Mouse (Mus musculus) embryonic facial prominence, embryonic 15.5 days (tissue): ENCODE results near the gene Eif2a. TPM values are rescaled to one million over a fixed set of nuclear protein-coding genes. Genes with fewer than 3 reads are reported as not detected.

Experiments
- ATAC-seq: fragments of 200-750 bp; cut with Nextera tagmentation; 2 replicates; pipeline ENCODE4 v1.8.0; 2017; ENCODE audit warnings: low read depth, moderate TSS enrichment; ENCODE audit not compliant: insufficient number of reproducible peaks, low FRiP score, low TSS enrichment
- H3K27ac ChIP-seq: fragments of 300-500 bp; sonication (generic); replicated peaks from 2 replicates; pipeline ENCODE4 v1.5.1; 2015; ENCODE audit warnings: mild to moderate bottlenecking, inconsistent platforms
- H3K27me3 ChIP-seq: fragments of 300-500 bp; sonication (generic); 2 replicates; pipeline ENCODE4 v1.6.1; 2015; ENCODE audit warnings: inconsistent platforms
- H3K36me3 ChIP-seq: fragments of 300-500 bp; sonication (generic); 2 replicates; pipeline ENCODE4 v1.6.1; 2015; ENCODE audit warnings: mild to moderate bottlenecking, inconsistent platforms
- H3K4me1 ChIP-seq: fragments of 300-500 bp; sonication (generic); 2 replicates; pipeline ENCODE4 v1.6.1; 2015; ENCODE audit warnings: inconsistent platforms
- H3K4me2 ChIP-seq: fragments of 300-500 bp; sonication (generic); replicated peaks from 2 replicates; pipeline ENCODE4 v1.6.1; 2015; ENCODE audit warnings: mild to moderate bottlenecking, inconsistent platforms
- H3K4me3 ChIP-seq: fragments of 300-500 bp; sonication (generic); replicated peaks from 2 replicates; pipeline ENCODE4 v1.5.1; 2015; ENCODE audit warnings: mild to moderate bottlenecking, inconsistent platforms
- H3K9ac ChIP-seq: fragments of 300-500 bp; sonication (generic); 2 replicates; pipeline ENCODE4 v1.6.1; 2015; ENCODE audit warnings: inconsistent platforms
- H3K9me3 ChIP-seq: fragments of 300-500 bp; sonication (generic); replicated peaks from 2 replicates; pipeline ENCODE4 v1.6.1; 2016; ENCODE audit warnings: inconsistent platforms
- WGBS: fragments of 180-500 bp; shearing (Covaris S2); methylation state at CpG from one replicate; pipeline ENCODE4 v1.1.7; 2015; 5-methylcytosine and 5-hydroxymethylcytosine counted together
- polyA plus RNA-seq: library from polyadenylated mRNA; unstranded; fragments of >200 nt; fragmentation: Nextera tagmentation; extraction: Ambion mirVana; gene quantifications from 2 replicates; pipeline ENCODE4 v1.2.1, GENCODE M21; 2015

The Eif2a gene
- polyA plus RNA-seq, 1 experiment from 2014 or later: 47.9 TPM

GRCm38 (mm10) chr3:58508020-58508750 lies 17.4 kb upstream of the Eif2a start:
- ATAC-seq: no peak
- Histone ChIP-seq H3K9ac (no peak overlapping the region), H3K4me1 (no peaks in the 10 kb centered on the region), H3K27me3 (no peaks in the 10 kb centered on the region), H3K4me2 (no peak overlapping the region), H3K4me3 (no peak overlapping the region), H3K27ac (no peak overlapping the region), H3K9me3 (no peaks in the 10 kb centered on the region), H3K36me3 (no peaks in the 10 kb centered on the region)
- WGBS: 77% methylated on average over 7 of the region's 7 CpGs

DNA sequence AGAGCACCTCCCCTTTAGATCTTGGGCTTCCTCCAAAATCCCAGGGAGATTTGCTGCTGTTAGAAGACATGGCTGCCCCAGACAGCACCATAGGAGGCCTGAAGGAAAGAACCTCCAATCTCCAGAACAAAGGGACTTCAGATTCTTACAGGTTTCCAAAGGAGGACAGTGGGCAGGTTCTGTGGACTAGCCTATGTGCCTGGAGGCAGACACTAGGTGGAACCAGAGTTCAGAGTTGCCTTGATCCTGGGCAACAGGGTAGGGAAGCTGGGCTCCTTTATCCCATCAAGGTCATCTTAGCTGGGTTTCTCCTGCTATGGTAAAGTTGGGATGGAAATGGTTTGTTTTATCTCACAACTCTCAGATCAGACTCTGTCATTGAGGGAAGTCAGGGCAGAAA lies 14.0 kb upstream of the Eif2a start:
- no peak overlapping the region for H3K4me2 ChIP-seq
- no peak overlapping the region for H3K9ac ChIP-seq
- no peak for ATAC-seq
- no peaks in the 10 kb centered on the region for H3K4me1 ChIP-seq
- no peak overlapping the region for H3K4me3 ChIP-seq
- H3K27me3 ChIP-seq: no peaks in the 10 kb centered on the region
- no peaks in the 10 kb centered on the region for H3K36me3 ChIP-seq
- no peaks in the 10 kb centered on the region for H3K9me3 ChIP-seq
- no peak overlapping the region for H3K27ac ChIP-seq

GRCm38 (mm10) chr3:58512740-58513139 lies 12.9 kb upstream of the Eif2a start:
- Histone ChIP-seq H3K9ac (no peak overlapping the region), H3K4me3 (no peak overlapping the region), H3K27ac (no peak overlapping the region), H3K36me3 (no peaks in the 10 kb centered on the region), H3K4me1 (no peaks in the 10 kb centered on the region), H3K4me2 (no peak overlapping the region), H3K27me3 (no peaks in the 10 kb centered on the region), H3K9me3 (no peaks in the 10 kb centered on the region)
- no peak for ATAC-seq
- 66% methylated on average over 3 of the region's 3 CpGs for WGBS

GRCm38 (mm10) chr3:58513483-58513882 lies 12.1 kb upstream of the Eif2a start:
- H3K9ac ChIP-seq: no peak overlapping the region
- H3K27me3 ChIP-seq: no peaks in the 10 kb centered on the region
- H3K4me3 ChIP-seq: no peak overlapping the region
- H3K4me1 ChIP-seq: no peaks in the 10 kb centered on the region
- H3K36me3 ChIP-seq: no peaks in the 10 kb centered on the region
- no peak overlapping the region for H3K4me2 ChIP-seq
- no peak overlapping the region for H3K27ac ChIP-seq
- no peaks in the 10 kb centered on the region for H3K9me3 ChIP-seq
- 84% methylated on average over 4 of the region's 4 CpGs for WGBS
- no peak for ATAC-seq

DNA sequence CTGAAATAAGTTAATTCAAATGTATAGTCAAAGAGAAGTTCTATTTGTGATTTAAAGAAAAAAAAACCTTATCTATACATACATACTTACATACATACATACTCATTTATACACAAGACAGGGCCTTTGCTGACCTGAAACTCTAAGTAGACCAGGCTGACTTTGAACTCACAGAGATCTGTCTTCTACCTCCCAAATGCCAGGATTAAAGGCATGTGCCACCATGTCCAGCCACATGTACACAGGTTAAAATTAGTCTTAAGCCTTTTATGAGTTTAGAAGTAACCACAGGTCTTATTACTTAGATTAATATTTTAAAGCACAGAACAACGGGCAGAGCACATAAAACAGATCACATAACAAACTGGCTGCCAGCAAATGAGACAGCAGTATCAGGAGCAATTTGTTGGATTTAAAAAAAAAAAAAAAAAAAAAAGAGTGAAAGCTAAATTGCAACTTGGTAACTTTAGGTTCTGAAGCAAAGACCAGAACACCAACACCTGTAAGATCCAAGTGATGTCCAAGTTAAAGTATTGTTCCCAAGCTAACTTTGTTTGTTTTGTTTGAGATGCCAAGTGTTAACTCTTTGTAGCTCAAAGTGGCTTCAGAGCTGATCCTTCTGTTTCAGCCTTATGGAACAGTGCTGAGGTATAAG lies 9.5 kb upstream of the Eif2a start:
- H3K27ac ChIP-seq: no peak overlapping the region
- H3K36me3 ChIP-seq: 0 out of 2 replicates have a peak, but pooled peaks cover 4% of the 10 kb centered on the region
- H3K4me1 ChIP-seq: no peaks in the 10 kb centered on the region
- H3K9me3 ChIP-seq: no peaks in the 10 kb centered on the region
- H3K4me2 ChIP-seq: no peak overlapping the region
- no peak for ATAC-seq
- H3K27me3 ChIP-seq: no peaks in the 10 kb centered on the region
- 46% methylated on average over 1 of the region's 1 CpGs for WGBS
- H3K9ac ChIP-seq: no peak overlapping the region
- no peak overlapping the region for H3K4me3 ChIP-seq

- Histone ChIP-seq H3K4me2 (no peak overlapping the region), H3K27ac (no peak overlapping the region), H3K27me3 (no peaks in the 10 kb centered on the region), H3K9me3 (no peaks in the 10 kb centered on the region), H3K9ac (no peak overlapping the region), H3K4me1 (no peaks in the 10 kb centered on the region), H3K36me3 (peaks cover 8% of the 10 kb centered on the region; the same call in 1 of the 2 replicates), H3K4me3 (no peak overlapping the region)
- ATAC-seq: no peak
- WGBS: 58% methylated on average over 7 of the region's 7 CpGs
These were observed 9.0 kb upstream of the Eif2a start for GRCm38 (mm10) chr3:58516602-58516976.

DNA sequence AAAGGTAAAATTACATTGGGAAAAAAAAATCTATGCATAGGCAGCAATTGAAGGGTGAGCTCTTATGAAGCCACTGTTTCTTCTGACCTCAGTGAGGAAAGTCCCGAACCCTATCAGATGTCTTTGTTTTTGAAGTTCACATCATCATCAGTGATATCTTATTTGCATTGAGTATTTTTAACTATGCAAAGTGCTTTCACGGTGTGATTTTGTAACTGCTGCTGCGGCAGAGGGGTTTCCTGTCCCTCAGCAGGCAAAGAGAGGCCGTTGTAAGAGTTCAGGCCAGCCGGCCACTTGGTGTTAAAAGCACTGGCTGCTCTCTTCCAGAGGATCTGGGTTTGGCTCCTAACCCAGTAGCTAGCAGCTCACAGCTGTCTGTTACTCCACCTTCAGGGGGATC lies 8.4 kb upstream of the Eif2a start:
- H3K9me3 ChIP-seq: no peaks in the 10 kb centered on the region
- H3K4me2 ChIP-seq: no peak overlapping the region
- no peaks in the 10 kb centered on the region for H3K27me3 ChIP-seq
- H3K9ac ChIP-seq: no peak overlapping the region
- H3K4me3 ChIP-seq: no peak overlapping the region
- no peak for ATAC-seq
- H3K4me1 ChIP-seq: no peaks in the 10 kb centered on the region
- peaks cover 11% of the 10 kb centered on the region; the same call in 1 of the 2 replicates for H3K36me3 ChIP-seq
- 65% methylated on average over 5 of the region's 5 CpGs for WGBS
- H3K27ac ChIP-seq: no peak overlapping the region

DNA sequence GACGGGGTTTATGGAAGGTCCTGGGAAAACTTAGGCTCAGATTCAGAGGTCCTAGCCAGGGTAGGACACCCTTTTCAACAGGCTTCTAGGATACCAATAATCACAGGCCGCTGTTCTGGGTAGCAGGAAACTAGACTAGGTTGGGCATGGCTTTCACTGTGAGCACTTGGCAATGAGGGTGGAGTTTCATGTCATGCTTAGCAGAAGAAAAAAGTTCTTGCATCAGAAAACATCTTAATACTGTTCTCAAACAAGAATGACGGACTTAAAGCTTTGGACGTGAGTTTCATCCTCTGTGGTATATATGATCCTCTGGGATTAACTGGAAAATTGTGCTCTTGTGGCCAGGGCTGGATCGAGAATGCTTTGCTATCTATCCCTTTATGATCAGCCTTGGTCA lies 7.8 kb upstream of the Eif2a start:
- no peaks in the 10 kb centered on the region for H3K9me3 ChIP-seq
- H3K27ac ChIP-seq: no peak overlapping the region
- no peak for ATAC-seq
- peaks cover 13% of the 10 kb centered on the region; the same call in 1 of the 2 replicates for H3K36me3 ChIP-seq
- no peak overlapping the region for H3K4me3 ChIP-seq
- no peak overlapping the region for H3K4me2 ChIP-seq
- 66% methylated on average over 5 of the region's 5 CpGs for WGBS
- no peaks in the 10 kb centered on the region for H3K4me1 ChIP-seq
- H3K9ac ChIP-seq: no peak overlapping the region
- H3K27me3 ChIP-seq: no peaks in the 10 kb centered on the region

DNA sequence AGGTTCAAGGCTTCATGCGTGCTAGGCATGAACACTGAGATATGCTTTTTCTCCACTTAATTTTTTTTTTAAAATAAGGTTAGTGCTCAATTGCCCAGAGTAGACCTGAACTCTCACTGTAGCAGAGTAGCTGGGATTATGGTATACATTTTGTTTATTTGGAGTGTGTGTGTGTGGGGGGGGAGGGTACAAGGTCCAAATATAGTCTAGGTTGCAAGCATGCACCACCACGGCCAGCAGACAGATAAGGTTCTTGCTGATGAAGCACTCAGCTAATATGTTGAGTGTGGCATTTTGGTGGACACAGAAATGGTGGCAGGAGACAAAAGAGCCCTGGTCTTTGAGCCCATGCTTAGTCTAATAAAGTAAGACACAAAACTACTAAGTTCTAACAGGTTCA lies 6.7 kb upstream of the Eif2a start:
- H3K9me3 ChIP-seq: no peaks in the 10 kb centered on the region
- no peaks in the 10 kb centered on the region for H3K27me3 ChIP-seq
- no peak overlapping the region for H3K4me3 ChIP-seq
- H3K27ac ChIP-seq: no peak overlapping the region
- no peak overlapping the region for H3K9ac ChIP-seq
- peaks cover 17% of the 10 kb centered on the region; the same call in 1 of the 2 replicates for H3K36me3 ChIP-seq
- H3K4me1 ChIP-seq: no peaks in the 10 kb centered on the region
- 84% methylated on average over 2 of the region's 2 CpGs for WGBS
- H3K4me2 ChIP-seq: no peak overlapping the region
- no peak for ATAC-seq

GRCm38 (mm10) chr3:58519536-58519935 lies 6.1 kb upstream of the Eif2a start:
- H3K36me3 ChIP-seq: peaks cover 17% of the 10 kb centered on the region; the same call in 1 of the 2 replicates
- no peak overlapping the region for H3K27ac ChIP-seq
- ATAC-seq: no peak
- no peak overlapping the region for H3K4me3 ChIP-seq
- 65% methylated on average over 3 of the region's 3 CpGs for WGBS
- no peak overlapping the region for H3K4me2 ChIP-seq
- peaks cover 3% of the 10 kb centered on the region; the same call in 1 of the 2 replicates for H3K4me1 ChIP-seq
- no peak overlapping the region for H3K9ac ChIP-seq
- no peaks in the 10 kb centered on the region for H3K9me3 ChIP-seq
- H3K27me3 ChIP-seq: no peaks in the 10 kb centered on the region

DNA sequence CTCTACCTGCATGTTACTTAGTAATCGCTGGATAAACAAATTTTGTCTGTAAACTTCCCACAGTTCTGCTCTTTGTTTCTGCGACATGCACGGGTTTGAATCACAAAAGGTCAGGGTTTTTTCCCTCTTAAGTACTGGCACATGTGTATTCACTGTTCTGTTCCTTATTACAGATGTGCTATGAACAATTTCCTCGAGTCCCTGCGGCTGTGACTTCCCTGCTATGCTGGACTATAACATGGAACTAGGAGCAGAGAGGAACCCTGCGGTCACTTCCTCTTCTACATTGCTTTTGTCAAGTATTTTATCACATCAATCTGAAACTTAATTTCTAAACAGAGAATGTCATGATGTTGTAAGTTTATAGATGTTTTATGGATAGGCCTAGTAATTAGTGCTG lies 5.3 kb upstream of the Eif2a start:
- Histone ChIP-seq H3K4me1 (peaks cover 3% of the 10 kb centered on the region; the same call in 1 of the 2 replicates), H3K36me3 (peaks cover 17% of the 10 kb centered on the region; the same call in 1 of the 2 replicates), H3K4me3 (no peak overlapping the region), H3K27ac (0 out of 2 replicates have a peak overlapping the region, but pooled peaks have one; percentile 44), H3K9ac (no peak overlapping the region), H3K4me2 (no peak overlapping the region), H3K27me3 (no peaks in the 10 kb centered on the region), H3K9me3 (no peaks in the 10 kb centered on the region)
- no peak for ATAC-seq
- WGBS: 60% methylated on average over 6 of the region's 6 CpGs
